Mouse (Mus musculus): ENCODE data around the gene Cfap300.

Cfap300 gene

DNA sequence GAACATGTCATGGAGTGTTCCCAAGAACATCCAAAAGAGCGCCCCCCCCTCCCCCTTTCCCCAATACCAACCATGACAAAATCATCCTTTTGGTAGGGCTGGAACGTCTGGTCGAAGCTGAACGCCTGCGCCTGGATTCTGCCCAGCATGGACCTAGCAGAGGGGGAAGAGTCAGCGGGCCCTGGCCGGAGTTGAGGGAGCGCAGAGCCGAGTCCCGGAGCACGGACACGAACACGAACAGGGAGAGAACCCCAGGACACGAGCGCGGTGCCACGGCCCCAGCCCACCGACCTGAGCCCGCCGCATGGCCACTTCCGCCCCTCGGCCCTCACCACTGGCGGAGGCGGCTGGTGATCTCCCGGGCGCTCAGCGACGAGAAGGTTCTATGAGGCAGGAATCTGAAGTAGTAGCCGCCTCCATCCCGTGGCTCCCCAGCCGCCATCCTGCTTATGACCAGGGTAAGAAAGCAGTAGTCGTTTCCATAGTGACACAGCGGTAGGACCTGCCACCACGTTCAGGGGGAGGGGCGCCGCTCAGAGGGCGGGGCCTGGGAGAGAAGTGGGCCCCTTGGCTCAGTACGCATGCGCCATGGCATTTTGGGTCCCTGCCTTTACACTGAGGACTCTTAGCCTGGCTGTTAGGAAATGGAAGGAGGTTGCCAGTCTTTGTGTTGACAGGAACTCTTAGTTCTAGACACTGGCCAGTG, at the start of gene Cfap300:
Gene Cfap300, minus strand, starts transcription at position 486 of the 706 bp plus-strand sequence.
- in situ Hi-C loops (cut with MboI; ENCODE audit: low pct_unique_long_range_greater_than_20kb in 1 of 2, low sequenced_read_pairs in 2 of 2, unreplicated experiment in 1 of 2) = no loop called here

- in situ Hi-C loops (cut with MboI; ENCODE audit: low pct_unique_long_range_greater_than_20kb in 1 of 2, low sequenced_read_pairs in 2 of 2, unreplicated experiment in 1 of 2) = loop anchor here in 1 of 2 experiments (10.0 kb wide), 1 partner anchor 126 kb away; no protein-coding TSS in a partner anchor
Measured at GRCm38 (mm10) chr9:8078882-8079281, 36.3 kb upstream of the Cfap300 start.

DNA sequence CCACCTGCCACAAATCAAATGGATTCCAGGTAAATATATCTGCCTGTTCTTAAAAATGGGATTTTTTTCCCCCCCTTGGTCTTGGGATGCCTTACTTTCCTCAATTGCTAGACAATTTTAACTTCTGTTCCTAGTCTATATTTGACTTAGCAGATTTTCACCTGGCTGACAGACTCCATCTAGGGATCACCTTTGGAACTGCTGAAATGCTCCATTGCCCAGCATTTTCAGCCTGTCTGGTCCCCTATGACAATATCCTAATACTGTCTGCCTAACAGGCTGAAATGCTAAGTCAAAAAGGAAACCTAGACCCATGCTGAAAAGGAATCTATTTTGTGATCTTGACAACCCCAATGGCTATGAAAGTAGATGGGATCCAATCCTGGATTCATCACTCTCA, 31.7 kb upstream of the Cfap300 start:
- in situ Hi-C loops (cut with MboI; ENCODE audit: low pct_unique_long_range_greater_than_20kb in 1 of 2, low sequenced_read_pairs in 2 of 2, unreplicated experiment in 1 of 2) = loop anchor here in 1 of 2 experiments (10.0 kb wide), 1 partner anchor 130 kb away; no protein-coding TSS in a partner anchor

- in situ Hi-C loops (cut with MboI; ENCODE audit: low pct_unique_long_range_greater_than_20kb in 1 of 2, low sequenced_read_pairs in 2 of 2, unreplicated experiment in 1 of 2) = loop anchor here in 1 of 2 experiments (10.0 kb wide), 1 partner anchor 132 kb away; no protein-coding TSS in a partner anchor
Measured at GRCm38 (mm10) chr9:8073203-8073755, 30.7 kb upstream of the Cfap300 start.

DNA sequence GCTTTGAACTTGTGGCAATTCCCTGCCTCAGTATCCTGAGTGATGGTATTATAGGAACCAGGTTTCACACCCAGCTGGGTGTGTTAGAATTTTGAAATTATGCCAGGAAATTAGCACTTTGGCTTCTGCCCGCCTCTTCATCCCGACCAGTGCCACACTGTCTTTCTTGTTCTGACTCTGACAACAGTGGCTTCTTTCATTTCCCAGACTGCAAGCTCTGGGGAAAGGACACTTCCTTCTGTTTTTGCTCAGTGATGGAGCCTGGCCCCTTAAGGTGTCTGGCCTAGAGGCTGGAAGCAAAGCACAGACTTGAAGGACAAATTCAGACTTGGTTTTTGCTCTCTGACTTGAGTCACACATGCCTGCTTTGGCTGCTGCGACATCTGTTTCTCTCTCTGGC, 17.0 kb upstream of the Cfap300 start:
- in situ Hi-C loops (cut with MboI; ENCODE audit: low pct_unique_long_range_greater_than_20kb in 1 of 2, low sequenced_read_pairs in 2 of 2, unreplicated experiment in 1 of 2) = no loop called here

DNA sequence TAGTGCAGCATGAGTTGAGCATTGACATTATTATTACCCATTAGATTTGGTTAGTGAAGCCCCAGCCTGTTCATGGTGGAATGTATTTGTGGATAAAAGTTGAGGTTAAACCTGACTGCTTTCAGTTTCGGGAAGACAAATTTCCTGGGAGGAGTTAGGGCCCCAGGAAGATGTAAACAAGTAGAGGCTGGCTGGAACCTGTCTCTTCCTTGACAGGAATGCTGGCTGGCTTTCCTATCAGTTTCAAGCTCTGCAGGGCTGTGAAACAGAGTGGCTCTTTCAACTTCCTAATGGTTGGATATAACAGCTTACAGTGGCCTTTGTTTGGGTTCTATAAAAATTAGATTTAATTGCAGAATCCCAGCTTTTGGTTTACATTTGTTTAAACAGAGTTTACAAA, 12.2 kb upstream of the Cfap300 start:
- in situ Hi-C loops (cut with MboI; ENCODE audit: low pct_unique_long_range_greater_than_20kb in 1 of 2, low sequenced_read_pairs in 2 of 2, unreplicated experiment in 1 of 2) = no loop called here

GRCm38 (mm10) chr9:8043044-8043387, 393 bp upstream of the Cfap300 start:
- in situ Hi-C loops (cut with MboI; ENCODE audit: low pct_unique_long_range_greater_than_20kb in 1 of 2, low sequenced_read_pairs in 2 of 2, unreplicated experiment in 1 of 2) = no loop called here

DNA sequence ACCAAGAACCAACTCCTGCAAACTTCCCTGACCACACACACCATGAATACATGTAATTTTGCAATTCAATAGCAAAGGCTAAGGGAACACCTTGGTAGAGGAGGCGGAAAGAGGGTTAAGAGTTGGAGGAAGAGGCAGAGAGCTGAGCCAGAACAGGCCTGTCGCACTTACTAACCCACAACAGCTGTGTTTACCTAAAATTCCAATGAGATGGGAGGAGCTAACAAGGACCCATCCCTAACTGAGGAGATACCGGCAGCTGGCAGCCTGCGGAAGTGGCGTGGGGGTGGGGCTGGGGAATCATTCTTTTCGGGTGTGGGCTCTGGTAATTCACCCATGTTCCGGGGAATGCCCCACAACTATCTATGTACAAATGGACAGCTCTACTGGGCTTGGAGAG, 7.1 kb downstream of the Cfap300 start:
- in situ Hi-C loops (cut with MboI; ENCODE audit: low pct_unique_long_range_greater_than_20kb in 1 of 2, low sequenced_read_pairs in 2 of 2, unreplicated experiment in 1 of 2) = no loop called here

DNA sequence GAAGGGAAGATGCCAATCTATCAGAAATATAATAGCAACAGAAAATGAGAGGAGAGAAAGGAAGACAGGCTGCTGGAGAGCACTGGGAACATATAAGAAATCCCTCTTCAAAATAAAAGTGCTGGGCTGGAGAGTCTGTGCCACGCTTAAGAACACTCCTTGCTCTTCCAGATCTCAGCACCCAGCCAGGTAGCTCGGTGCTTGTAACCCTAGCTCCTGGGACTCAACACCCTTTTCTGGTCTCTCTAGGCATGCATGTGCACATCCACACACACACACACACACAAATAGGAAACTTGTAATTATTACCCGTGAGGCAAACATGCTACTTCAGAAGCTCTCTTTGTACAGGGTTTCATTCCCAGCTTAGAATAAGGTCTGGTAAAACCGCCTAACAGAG, 7.5 kb downstream of the Cfap300 start:
- in situ Hi-C loops (cut with MboI; ENCODE audit: low pct_unique_long_range_greater_than_20kb in 1 of 2, low sequenced_read_pairs in 2 of 2, unreplicated experiment in 1 of 2) = no loop called here

- in situ Hi-C loops (cut with MboI; ENCODE audit: low pct_unique_long_range_greater_than_20kb in 1 of 2, low sequenced_read_pairs in 2 of 2, unreplicated experiment in 1 of 2) = no loop called here
Measured at GRCm38 (mm10) chr9:8034143-8034542, 8.5 kb downstream of the Cfap300 start.

GRCm38 (mm10) chr9:8032847-8033246, 9.8 kb downstream of the Cfap300 start:
- in situ Hi-C loops (cut with MboI; ENCODE audit: low pct_unique_long_range_greater_than_20kb in 1 of 2, low sequenced_read_pairs in 2 of 2, unreplicated experiment in 1 of 2) = no loop called here

DNA sequence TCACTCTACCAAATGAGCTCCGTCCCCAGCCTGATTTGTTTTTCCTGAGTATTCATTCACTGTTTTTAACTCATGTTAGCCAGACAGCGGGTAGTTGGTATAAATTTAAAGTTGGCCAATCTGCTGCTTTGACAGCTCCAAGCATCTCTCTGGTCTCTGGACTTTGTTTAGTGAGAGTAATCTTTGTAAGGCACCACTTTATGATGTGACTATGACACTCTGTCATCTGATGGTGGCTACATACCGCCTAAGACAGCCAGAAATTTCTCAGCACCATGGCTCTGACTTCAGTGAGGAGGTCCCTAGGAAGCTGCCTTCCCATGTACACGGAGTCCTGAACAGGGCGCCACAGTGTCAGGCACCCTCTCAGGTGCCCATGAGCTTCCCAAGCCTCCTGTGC, 24.0 kb downstream of the Cfap300 start:
- in situ Hi-C loops (cut with MboI; ENCODE audit: low pct_unique_long_range_greater_than_20kb in 1 of 2, low sequenced_read_pairs in 2 of 2, unreplicated experiment in 1 of 2) = no loop called here

DNA sequence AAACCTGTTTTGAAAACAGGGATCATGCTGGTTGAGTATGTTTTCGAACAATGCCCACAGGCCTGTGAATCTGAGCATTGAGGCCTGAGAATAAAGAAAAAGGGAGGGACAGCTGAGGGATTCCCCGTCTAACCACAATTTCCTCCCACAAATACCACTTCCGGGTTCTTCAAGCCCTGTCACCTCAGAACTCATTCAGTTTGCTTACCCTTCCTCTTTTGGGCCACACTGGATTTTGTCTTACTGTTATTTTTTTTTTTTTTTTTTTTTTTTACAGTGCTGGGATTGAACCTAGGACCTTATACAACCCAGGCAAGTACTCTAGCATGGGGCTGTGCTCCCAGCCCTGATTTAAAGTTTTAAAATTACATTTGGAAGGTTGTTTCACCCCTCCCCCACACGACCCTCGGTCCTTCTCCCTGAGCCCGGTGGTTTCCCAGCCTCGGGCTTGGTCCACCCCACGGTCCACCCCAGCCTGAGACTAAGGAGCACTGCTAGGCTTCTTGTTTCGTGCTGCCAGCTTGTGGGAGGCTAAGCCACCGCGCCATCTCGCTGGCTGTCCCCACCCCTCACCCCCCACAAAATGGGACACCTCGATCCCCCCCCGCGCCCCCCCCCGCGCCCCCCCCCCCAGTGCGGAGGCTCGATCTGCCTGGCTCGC, 25.2 kb downstream of the Cfap300 start:
- in situ Hi-C loops (cut with MboI; ENCODE audit: low pct_unique_long_range_greater_than_20kb in 1 of 2, low sequenced_read_pairs in 2 of 2, unreplicated experiment in 1 of 2) = no loop called here

GRCm38 (mm10) chr9:8004370-8004991, 38.1 kb downstream of the Cfap300 start, which contains the start of gene Yap1:
Gene Yap1, minus strand, starts transcription at chr9:8004596.
- in situ Hi-C loops (cut with MboI; ENCODE audit: low pct_unique_long_range_greater_than_20kb in 1 of 2, low sequenced_read_pairs in 2 of 2, unreplicated experiment in 1 of 2) = no loop called here

DNA sequence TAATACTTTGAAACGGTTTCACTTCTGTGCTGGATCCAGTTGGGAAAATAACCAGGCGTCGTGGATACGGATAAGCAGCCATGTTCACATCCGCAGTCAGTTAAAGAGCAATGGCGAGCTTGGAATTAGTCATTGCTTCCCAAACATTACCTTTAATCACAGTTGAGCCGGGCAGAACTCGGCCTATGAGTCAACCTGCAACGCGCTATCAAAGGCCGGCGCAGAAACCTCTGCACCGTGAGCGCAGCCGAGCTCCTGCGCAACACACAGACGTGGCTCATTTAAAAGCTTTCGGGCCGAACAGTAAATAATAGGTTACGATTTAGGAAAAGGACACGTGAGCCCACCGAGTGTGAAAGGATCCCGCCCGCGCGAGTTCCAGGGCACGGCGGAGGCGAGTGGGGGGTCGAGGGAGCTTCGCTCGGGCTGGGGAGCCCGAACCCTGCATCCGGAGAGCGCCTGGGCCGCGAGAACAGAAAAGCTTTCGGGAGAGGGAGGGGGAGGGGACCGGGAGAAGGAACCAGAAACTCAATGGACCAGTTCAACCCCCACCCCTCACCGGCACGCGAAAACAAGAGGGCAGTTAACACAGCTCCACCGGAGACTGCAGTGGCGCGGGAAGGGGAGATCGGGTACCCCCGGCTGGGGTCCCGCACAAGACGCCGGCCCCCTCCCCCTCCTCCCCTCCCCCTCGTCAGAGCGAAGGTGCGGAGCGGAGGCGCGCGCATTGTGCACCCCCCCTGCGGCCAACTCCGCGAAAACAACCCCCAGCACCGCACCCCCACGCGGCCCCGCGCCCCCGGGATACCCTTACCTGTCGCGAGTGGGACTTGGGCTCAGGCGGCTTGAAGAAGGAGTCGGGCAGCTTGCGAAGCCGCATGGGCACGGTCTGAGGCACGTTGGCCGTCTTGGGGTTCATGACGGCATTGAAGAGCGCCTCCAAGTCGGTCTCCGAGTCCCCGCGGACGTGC, 39.0 kb downstream of the Cfap300 start:
- in situ Hi-C loops (cut with MboI; ENCODE audit: low pct_unique_long_range_greater_than_20kb in 1 of 2, low sequenced_read_pairs in 2 of 2, unreplicated experiment in 1 of 2) = no loop called here

- in situ Hi-C loops (cut with MboI; ENCODE audit: low pct_unique_long_range_greater_than_20kb in 1 of 2, low sequenced_read_pairs in 2 of 2, unreplicated experiment in 1 of 2) = no loop called here
Measured at GRCm38 (mm10) chr9:8002806-8003205, 39.8 kb downstream of the Cfap300 start.

GRCm38 (mm10) chr9:8001352-8001751, 41.3 kb downstream of the Cfap300 start:
- in situ Hi-C loops (cut with MboI; ENCODE audit: low pct_unique_long_range_greater_than_20kb in 1 of 2, low sequenced_read_pairs in 2 of 2, unreplicated experiment in 1 of 2) = no loop called here

DNA sequence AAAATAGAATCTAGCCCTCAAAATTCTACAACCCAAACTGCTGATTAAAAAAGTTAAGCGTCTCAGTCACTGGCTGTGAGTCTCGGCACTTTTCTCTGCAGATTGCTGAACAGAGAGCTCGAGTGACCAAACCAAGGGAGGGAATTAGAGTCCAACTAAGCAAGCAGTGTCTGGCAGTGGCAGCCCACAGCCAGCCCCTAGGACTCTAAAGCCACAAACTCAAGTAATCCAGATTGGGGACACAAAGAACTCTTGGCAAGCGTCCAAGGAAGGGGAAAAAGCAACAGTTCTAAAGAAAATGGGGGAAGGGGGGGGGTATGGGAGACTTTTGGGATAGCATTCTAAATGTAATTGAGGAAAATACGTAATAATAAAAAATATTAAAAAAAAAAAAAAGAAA, 48.3 kb downstream of the Cfap300 start:
- in situ Hi-C loops (cut with MboI; ENCODE audit: low pct_unique_long_range_greater_than_20kb in 1 of 2, low sequenced_read_pairs in 2 of 2, unreplicated experiment in 1 of 2) = no loop called here

Data from mouse embryonic stem cell (cell line).